Mouse (Mus musculus) embryo, embryonic 9.5 days (tissue): ENCODE data around the gene Samd7.
A peak's percentile ranks its signal among the peaks of the same experiment; 100 is the strongest.

Source experiments
- DNase-seq: peaks from one replicate; pipeline ENCODE4 v3.0.0-alpha.2; 2017; ENCODE audit errors: extremely low spot score

The Samd7 gene

DNA sequence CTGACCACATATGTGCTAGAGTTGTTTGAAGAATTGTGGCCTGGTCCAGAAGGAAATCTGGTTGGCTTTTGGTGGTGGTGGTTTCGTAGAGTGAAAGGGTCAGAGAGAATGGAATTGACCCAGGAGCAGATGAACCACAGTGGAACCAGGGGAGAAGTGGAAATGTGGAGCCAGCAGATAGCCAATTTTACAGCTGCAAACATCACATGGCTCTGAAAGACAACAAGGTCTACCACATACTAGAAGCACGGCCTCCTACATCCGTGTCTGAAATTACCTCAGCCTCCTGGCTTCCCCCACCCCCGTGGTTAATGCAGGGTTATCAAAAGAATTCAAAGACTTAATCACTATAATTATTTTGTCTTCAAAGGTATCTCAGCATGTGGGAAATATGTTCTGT, 18.8 kb downstream of the Samd7 start:
- no peak for DNase-seq

DNA sequence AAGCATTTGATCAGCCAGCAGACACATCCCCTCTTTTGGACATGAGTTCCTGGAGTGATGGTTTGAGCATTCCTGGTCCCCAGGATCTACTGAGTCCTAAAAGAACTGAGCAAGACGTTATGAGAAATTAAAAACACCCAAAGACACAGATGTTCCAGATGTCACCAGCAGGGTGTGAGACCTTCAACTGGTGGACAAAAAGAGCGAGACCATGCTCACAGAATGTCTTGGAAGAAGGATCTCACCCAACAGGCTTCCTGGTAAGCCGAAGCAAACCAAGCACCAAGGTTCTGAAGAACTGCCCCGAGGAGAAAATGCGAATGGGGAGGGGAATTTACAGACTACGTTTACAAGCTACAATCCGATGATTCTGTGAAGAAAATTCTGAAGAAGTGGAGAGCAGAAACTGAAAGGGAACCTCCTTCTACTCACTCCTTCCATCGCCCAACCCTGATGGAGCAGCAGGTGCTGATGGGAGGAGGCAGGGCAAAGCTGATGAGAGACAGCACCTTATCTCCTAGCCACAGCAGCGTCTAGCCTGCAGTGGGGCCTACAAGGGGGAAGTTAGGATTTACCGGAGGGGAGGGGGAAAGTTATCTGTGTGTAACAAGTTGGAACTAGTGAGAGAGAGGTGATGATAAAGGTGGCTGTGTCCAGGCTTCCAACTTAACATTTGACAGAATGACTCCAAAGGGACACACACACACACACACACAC, 19.4 kb downstream of the Samd7 start:
- no peak for DNase-seq

DNA sequence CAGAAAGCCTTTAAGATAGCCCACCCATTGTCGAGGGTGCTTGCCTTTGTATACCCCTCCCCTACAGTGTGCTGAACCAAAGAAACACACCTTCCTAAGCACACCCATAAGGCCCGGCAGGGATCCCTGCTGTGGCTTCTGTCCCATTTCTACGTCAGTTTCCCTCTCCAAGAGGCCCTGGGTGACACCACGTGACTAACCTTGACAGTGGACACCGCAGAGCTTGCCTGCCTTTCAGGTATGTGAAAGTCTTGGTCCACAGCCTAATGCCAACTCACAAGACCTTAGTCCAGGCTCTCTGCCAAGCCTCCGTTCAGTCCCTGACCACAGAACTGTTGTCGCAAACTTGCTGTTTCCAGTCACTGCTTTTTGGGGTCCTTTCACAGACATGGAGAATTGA, 20.1 kb downstream of the Samd7 start:
- no peak for DNase-seq

DNA sequence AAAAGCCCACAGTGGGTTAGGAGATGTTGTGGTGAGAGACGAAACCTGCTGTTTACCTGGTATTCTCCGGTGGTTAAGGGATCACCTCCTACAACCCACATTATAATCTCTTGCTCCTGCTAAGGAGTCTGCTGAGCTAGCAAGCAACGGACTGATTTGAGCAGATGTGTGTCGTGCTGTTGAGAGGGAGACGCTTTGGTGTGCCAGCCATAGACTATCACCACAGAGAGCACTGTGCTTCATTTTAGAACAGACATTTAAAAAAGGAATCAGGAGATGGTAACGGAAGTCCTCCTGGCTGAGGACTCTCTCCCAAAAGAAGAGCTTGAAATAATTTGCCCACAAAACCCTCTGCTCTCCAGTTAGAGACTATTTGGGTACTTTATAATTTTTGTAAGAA, 21.2 kb downstream of the Samd7 start:
- DNase-seq = no peak

DNA sequence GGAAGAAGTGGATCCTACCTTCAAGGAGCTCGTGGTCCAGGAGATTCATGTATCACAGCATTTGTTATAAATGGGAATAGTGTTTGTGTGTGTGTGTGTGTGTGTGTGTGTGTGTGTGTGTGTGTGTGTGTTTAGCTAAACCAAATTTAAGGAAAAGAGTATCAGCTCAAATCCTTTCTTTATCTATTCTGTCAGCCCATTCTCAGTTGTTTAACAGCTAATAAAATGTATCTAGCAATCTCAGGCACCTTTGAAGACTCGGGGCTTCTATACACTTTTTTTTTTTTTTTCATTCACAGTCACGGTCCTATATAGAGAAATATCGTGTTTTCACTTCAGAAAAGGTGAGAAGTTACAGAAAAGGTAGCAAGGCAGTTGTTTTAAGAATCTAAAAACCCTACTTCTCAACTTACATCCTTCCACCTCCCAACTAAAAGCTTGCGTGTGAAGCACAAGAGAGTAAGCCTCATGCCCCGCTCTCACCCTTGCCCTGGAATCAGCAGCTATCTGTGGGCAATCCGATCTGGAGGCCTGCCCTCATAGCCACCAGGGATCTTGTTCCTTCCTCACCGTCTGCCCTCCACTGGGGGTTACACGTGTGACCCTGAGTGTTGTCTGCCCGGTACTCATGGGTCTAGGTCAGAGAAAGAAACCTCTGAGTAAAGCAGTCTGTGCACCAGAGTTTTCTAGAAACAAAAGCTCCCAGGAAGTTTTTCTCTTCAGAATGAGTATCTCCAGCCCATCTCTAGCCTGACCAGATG, 23.8 kb downstream of the Samd7 start:
- DNase-seq = no peak

DNA sequence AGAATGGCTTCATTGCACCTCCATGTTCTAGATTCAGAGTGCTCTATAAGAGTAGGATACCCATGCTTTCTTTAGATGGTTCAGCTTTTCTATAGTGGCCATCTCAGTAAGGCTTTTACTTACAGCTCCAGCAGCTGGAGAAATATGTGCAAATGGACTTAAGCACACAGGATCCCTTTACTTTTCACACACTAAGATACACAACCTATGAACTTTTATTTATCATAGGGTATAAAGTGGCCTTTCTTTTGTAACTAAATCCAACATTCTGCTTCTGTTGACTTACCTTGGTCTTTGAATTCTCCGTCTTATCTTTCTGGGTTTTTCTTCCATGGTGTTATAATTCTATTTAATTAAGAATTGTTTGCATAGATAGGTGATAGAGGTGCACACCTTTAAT, 25.5 kb downstream of the Samd7 start:
- DNase-seq = no peak

DNA sequence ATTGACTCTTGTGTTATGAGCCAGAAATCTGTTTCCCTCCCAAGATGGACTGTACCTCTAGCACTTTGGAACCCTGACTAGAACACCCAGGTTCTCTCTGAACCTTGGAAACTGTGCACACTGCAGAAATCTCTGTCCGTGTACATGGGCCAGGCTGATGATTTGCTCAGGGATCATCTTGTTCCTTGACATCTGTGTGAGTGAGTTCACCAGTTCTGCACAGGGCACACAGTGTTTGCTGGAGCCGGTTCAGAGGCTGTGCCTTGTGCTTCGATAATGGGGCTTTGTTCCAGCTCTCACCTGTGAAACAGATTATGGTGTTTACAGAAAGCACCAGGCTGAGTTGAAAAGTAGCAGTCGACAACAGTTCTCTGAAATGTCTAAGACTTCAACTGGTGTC, 26.5 kb downstream of the Samd7 start:
- no peak for DNase-seq

DNA sequence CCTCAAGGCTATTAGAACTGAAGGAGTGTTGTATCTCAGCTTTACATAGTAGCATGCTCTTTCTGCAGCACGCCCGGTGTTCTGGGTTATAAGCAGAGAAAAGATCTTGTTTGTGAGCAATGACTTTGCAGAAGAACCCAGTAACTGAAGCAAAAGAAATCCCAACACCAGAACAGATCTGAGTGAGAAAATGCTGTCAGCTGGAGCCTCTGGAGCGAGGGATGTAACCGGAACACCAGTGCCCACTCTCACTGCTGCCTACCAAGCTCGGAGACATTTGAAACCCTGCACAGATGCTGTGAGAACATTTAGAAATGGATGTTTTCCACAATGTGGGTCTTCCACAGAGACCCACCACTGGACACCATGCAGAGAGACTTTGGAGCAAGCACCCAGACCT, 28.6 kb downstream of the Samd7 start:
- no peak for DNase-seq

DNA sequence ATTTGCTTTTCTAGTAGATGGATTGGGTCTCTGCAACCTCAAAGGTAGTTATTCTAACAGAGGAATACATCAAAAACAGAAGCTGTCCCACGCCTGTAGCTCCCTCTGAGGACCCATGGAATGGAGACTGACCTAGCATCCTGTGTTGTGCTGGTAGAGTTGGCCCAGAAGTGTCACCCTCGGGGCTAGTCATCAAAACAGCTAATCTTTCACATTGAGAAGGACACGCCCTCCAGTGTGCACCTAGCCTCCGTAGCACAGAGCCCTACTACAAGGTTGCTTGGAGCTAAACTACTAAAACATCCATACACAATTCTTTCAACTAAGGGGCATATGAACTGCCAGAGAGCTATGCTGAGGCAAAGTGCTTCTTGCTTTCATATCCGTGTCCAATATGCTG, 31.9 kb downstream of the Samd7 start:
- DNase-seq = no peak

DNA sequence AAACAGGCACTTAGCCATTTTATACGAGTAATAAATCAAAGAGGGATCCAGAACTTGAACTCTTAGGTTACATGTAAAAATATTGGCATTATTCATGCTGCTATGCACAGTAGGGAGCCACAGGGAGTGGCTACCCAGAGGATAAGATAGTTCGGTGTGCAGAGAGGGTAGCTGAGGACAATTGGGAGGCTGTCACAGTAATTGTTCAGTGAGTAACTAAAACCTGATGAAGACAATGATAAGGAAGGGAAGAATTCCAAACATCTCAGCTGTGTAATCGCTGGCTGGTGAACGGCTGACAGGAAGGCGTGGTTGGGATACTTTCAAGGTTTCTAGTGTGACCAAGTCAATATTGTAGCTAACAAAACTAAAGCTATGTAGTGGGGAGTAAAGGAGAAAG, 42.4 kb downstream of the Samd7 start:
- no peak for DNase-seq

DNA sequence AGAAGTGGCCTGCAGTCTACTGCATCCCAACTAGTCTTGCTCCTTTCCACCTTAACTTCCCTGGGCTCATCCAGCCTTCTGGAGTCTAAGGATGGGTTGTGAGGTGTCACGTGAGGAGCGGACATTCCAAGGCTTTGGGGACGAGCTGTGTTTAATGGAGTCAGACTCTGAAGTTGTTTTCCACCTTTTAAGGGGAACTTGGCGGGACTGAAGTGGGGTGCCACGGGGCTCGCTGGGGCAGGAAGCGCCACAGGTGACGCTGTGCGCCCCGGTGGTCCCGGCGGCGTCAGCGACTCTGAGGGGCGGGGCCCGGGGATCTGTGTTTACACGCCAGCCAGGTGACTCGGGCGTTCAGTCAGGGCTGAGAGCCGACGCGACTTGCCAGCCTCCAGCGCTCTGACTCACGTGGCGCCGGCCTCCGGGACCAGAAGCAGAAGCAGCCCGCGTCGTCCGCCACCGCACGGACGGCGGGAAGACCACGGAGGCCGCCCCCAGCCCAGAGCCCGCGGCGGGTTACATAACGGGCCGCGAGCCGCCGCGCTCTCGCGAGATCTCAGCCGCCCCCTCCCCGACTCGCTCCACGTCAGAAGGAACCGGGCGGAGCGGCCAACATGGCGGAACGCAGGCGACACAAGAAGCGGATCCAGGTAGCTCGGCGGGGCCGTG, 46.8 kb downstream of the Samd7 start, which contains the start of gene Sec62:
Sec62 (plus strand) TSS at position 139 of the 666 bp plus-strand sequence.
- DNase-seq = peak; percentile 94

DNA sequence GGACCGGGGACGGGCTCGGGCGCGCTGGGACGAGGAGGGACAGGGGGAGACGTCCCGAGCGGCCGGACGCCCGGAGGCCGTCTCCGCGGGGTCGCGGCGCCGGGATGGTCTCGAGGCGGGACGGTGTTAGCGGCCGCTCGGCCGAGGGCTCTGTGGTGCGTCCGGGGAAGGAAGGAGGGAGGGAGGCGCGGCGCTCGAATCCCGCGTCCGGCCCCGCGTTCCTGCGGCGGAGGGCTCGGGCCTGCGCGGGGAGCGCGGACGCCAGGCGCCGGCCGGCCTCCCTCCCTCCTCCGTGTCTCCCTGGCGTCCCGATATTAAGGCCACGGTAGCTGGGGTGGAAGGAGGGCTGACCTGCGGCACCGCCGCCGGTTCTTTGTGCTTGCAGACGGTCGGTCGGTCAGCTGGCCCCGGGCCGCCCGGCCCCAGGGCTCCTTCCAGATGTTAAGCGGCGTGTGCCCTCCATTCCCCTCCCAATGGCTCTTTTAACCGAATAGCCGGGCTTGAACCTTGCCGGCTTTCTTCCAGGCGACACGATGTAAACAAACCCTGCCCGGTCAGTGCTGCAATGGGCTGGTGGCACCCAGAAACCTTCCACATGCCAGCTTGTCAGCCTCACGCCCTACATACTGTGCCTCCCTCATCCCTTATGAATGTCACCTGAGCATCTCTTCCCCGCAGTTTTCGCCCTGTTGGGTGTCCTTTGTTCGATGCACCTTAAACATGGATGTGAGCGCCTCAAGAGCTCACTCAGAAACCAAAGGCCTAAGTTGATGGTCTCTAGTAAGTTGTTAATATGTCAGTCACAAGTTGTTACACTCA, 47.5 kb downstream of the Samd7 start:
- no peak for DNase-seq

DNA sequence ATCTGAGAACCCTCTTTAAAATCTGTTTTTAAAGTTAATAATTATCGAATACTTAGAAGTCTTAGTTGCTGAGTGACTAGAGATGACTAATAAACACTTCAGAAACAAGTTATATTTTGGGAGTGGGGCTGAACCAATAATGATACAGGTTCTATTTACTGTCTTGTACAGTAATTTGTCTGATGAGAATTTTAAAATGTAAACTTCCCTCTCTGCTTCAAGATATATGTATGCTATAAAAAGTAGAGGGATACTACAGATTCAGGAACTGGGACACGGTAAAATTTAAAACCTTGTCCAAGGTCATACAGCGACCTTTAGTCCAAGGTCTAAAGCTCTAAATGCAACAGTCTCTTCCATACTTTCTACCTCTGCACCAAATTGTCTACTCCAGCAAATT, 56.1 kb downstream of the Samd7 start:
- DNase-seq = no peak

DNA sequence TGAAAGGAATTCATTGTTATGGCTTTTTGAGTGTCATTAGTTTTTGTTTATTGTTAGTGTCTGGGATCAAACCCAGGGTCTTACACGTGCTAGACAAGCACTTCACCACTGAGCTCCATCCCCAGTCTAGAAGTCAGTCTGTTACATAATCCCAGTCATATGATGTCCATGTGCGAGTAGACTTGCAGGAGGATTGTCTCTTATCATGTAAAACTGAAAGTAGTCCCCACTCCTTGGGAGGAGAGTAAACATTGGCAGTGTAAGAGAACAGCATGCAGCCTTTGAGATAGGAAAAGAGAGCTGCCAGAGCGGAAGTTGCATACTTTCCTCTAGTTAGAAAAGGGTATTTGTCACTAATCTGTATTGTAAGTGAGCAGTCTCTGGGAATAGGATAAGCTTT, 66.8 kb downstream of the Samd7 start:
- no peak for DNase-seq
